Mouse (Mus musculus) embryonic facial prominence, embryonic 12.5 days (tissue): ENCODE results near the gene Kcnq2. TPM values are rescaled to one million over a fixed set of nuclear protein-coding genes. Genes with fewer than 3 reads are reported as not detected.

Experiments used
- ATAC-seq: fragments of 200-750 bp; cut with Nextera tagmentation; 2 replicates; pipeline ENCODE4 v1.8.0; 2017; ENCODE audit not compliant: insufficient number of reproducible peaks, insufficient read depth, low FRiP score, low TSS enrichment
- H3K27ac ChIP-seq: fragments of 300-500 bp; sonication (generic); 2 replicates; pipeline ENCODE4 v1.5.1; 2016; ENCODE audit warnings: mild to moderate bottlenecking
- H3K27me3 ChIP-seq: fragments of 300-500 bp; sonication (generic); 2 replicates; pipeline ENCODE4 v1.6.1; 2016; ENCODE audit warnings: mild to moderate bottlenecking, moderate library complexity
- H3K36me3 ChIP-seq: fragments of 300-500 bp; sonication (generic); 2 replicates; pipeline ENCODE4 v1.6.1; 2016; ENCODE audit warnings: mild to moderate bottlenecking
- H3K4me1 ChIP-seq: fragments of 300-500 bp; sonication (generic); 2 replicates; pipeline ENCODE4 v1.6.1; 2016
- H3K4me2 ChIP-seq: fragments of 300-500 bp; sonication (generic); replicated peaks from 2 replicates; pipeline ENCODE4 v1.6.1; 2016; ENCODE audit warnings: mild to moderate bottlenecking, moderate library complexity
- H3K4me3 ChIP-seq: fragments of 300-500 bp; sonication (generic); 2 replicates; pipeline ENCODE4 v1.5.1; 2016; ENCODE audit warnings: mild to moderate bottlenecking
- H3K9ac ChIP-seq: fragments of 300-500 bp; sonication (generic); 2 replicates; pipeline ENCODE4 v1.6.1; 2016; ENCODE audit warnings: mild to moderate bottlenecking, moderate library complexity
- H3K9me3 ChIP-seq: fragments of 300-500 bp; sonication (generic); 2 replicates; pipeline ENCODE4 v1.6.1; 2016; ENCODE audit warnings: mild to moderate bottlenecking, moderate library complexity
- WGBS: fragments of 180-500 bp; shearing (Covaris S2); methylation state at CpG from one replicate; pipeline ENCODE4 v1.1.7; 2016; 5-methylcytosine and 5-hydroxymethylcytosine counted together
- polyA plus RNA-seq: library from polyadenylated mRNA; unstranded; fragments of >200 nt; fragmentation: Nextera tagmentation; extraction: Ambion mirVana; gene quantifications from 2 replicates; pipeline ENCODE4 v1.2.1, GENCODE M21; 2016

Gene Kcnq2
- polyA plus RNA-seq, 1 experiment from 2014 or later, result 2.8 TPM

DNA sequence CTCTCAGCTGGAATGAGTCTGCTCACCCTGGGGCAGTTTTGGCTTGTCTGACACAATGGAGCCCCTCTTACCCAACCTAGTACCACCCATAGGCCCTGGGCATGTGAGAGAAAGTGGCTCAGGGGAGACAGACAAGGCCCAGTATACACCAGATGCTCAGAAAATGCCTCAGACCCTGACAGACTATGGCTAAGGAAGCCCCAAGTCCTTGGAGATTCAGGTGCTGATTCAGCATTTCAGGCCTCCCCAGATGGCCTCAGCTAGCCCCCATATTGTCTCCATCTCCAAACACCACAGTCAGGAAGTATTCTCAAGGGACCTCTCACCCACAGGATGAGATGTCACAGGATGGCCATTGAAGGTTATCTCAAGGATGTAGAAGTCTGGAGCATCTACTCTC is 12.5 kb downstream of the Kcnq2 start:
- no peak overlapping the region for H3K4me3 ChIP-seq
- H3K9ac ChIP-seq, result no peak overlapping the region
- ATAC-seq, result no peak
- no peak overlapping the region for H3K27ac ChIP-seq
- no peaks in the 10 kb centered on the region for H3K9me3 ChIP-seq
- H3K4me1 ChIP-seq, result no peaks in the 10 kb centered on the region
- H3K4me2 ChIP-seq, result no peak overlapping the region
- 0 out of 2 replicates have a peak, but pooled peaks cover 6% of the 10 kb centered on the region for H3K27me3 ChIP-seq
- no peaks in the 10 kb centered on the region for H3K36me3 ChIP-seq

DNA sequence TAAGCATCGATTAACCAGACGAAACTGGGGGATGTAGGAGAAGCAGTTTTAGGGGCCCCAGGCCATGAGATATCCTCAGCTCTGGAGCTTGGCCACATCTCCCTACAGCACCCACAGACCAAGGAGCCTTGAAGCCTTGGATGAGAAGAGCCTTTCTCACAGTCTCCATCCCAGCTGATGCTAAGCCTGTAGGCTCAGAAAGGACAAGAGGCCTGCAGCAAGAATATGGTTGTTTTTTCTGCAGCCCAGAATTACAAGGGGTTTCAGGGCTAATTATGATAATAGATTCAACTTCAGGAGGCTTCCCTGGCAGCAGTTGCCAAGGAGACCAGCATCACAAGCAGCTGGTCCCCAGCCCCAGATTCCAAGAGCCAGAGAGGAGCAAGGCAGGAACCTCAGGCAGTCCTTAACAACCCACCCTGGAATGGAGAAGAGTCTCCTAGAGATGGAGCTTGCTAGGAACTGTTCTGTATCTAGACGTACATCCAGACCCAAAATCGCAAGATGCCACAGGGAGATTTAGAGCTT is 14.1 kb downstream of the Kcnq2 start:
- no peak overlapping the region for H3K27ac ChIP-seq
- no peaks in the 10 kb centered on the region for H3K36me3 ChIP-seq
- 0 out of 2 replicates have a peak, but pooled peaks cover 6% of the 10 kb centered on the region for H3K27me3 ChIP-seq
- H3K4me3 ChIP-seq, result no peak overlapping the region
- no peak overlapping the region for H3K4me2 ChIP-seq
- no peaks in the 10 kb centered on the region for H3K4me1 ChIP-seq
- no peaks in the 10 kb centered on the region for H3K9me3 ChIP-seq
- ATAC-seq, result no peak
- H3K9ac ChIP-seq, result no peak overlapping the region
- WGBS, result 84% methylated on average over 4 of the region's 4 CpGs

DNA sequence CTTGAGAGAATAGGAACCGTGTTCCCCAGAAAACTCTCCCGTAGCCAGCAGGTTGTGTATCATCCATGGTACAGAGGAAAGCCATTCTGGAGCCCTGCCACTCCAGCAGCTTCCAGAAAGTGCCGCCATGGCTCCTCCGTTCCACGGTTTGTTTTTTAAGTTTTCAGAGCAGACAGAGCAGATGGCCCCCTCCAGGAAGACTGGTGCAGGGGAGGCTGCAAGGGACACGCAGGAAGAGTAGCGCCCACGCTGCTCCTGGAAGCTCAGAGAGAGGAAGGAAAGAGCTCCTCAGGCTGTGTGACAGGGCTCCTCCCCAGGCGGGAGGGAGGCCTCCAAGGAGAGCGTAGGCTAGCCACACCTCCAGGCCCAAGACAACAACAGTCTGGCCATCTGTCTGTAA is 15.1 kb downstream of the Kcnq2 start:
- H3K4me3 ChIP-seq, result no peak overlapping the region
- no peaks in the 10 kb centered on the region for H3K36me3 ChIP-seq
- no peak overlapping the region for H3K27ac ChIP-seq
- 0 out of 2 replicates have a peak, but pooled peaks cover 6% of the 10 kb centered on the region for H3K27me3 ChIP-seq
- H3K4me1 ChIP-seq, result no peaks in the 10 kb centered on the region
- WGBS, result 27% methylated on average over 10 of the region's 10 CpGs
- ATAC-seq, result no peak
- H3K9me3 ChIP-seq, result no peaks in the 10 kb centered on the region
- no peak overlapping the region for H3K4me2 ChIP-seq
- H3K9ac ChIP-seq, result no peak overlapping the region

DNA sequence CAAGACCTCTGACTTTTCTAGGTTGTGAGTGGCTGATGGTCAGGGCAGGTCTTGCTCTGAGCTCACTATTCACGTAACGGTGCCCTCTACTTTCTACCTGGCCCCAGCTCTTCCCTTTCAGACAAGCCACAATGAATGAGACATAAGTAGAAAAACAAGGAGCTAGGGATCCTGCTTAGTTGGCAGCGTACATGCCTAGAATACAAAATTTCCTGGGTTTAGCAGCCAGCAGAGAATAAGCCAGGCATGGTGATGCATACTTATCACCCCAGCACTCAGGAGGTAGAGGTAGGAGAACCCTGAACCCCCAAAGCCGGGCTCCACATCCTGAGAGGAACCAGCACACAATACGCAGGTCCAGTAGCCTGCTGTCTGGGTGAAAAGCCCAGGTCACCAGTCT is 18.7 kb downstream of the Kcnq2 start:
- WGBS, result 79% methylated on average over 5 of the region's 5 CpGs
- Histone ChIP-seq H3K27ac (no peak overlapping the region), H3K4me1 (no peaks in the 10 kb centered on the region), H3K9me3 (no peaks in the 10 kb centered on the region), H3K4me2 (no peak overlapping the region), H3K4me3 (no peak overlapping the region), H3K36me3 (no peaks in the 10 kb centered on the region), H3K27me3 (0 out of 2 replicates have a peak, but pooled peaks cover 3% of the 10 kb centered on the region), H3K9ac (no peak overlapping the region)
- no peak for ATAC-seq

DNA sequence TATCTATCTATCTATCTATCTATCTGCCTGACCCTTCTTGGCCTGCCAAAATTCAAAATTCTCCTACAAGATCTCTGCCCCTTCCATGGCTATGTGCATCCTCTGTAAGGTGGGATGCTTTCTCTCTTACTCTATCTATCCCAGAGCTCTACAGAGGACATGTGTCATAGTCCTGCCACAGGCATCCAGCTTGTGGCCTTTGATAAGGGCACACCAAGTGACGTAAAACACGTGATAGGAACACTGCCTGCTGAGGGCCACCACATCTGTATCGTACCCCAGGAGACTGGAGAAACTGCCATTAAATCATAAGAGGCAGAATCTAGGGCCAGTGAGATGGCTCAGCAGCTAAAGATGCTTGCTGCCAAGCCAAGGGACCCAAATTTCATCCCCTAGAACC is 19.7 kb downstream of the Kcnq2 start:
- Histone ChIP-seq H3K9me3 (no peaks in the 10 kb centered on the region), H3K27ac (no peak overlapping the region), H3K9ac (no peak overlapping the region), H3K36me3 (no peaks in the 10 kb centered on the region), H3K27me3 (0 out of 2 replicates have a peak, but pooled peaks cover 3% of the 10 kb centered on the region), H3K4me1 (no peaks in the 10 kb centered on the region), H3K4me2 (no peak overlapping the region), H3K4me3 (no peak overlapping the region)
- ATAC-seq, result no peak
- WGBS, result 86% methylated on average over 3 of the region's 3 CpGs

DNA sequence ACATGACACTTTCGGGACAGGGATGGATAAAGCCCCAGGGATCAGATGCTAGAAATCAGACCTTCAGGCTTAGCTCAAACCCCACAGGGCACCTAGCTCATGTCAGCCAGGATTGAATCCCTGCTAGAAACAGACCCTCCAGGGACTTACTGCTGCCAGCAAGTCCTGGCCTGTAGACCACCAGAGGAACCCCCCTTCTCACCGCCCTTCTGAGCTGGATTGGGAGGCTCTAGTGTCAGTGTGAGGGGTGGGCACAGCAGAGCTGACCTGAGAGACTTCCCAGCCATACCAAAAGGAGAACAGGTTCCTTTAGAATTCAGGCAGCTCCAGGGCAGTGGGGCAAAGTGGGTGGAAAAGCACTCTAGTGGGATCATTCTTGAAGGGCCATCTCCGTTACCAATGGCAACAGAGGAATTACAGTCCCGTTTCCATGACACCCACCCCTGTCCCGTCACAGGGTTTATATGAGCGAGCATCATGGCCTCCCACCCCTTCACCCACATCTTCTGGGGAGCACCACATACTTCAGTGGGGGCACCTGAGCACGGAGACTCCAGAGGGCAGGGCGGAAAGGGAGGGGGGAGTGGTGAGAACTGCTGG is 21.2 kb downstream of the Kcnq2 start:
- no peak for ATAC-seq
- no peak overlapping the region for H3K4me2 ChIP-seq
- 78% methylated on average over 8 of the region's 8 CpGs for WGBS

DNA sequence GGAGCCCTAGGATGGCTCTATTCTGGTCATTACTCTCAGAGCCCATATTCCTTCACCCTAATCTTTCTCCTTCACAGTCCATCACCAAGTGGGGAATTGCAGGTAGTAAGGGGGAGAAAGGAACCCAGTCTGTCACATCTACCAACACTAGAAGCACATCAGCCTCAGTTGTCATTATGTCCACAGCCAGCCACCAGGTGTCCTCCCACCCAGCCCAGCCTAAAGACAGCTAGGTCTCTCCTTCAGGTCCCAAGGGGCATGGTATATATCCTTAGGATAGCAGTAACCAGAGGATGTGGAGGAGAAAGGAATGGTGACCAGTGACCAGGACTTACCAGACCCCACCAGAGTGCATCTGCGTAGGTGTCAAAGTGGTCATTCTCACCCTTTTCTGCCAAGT is 23.4 kb downstream of the Kcnq2 start:
- Histone ChIP-seq H3K36me3 (no peaks in the 10 kb centered on the region), H3K9ac (no peak overlapping the region), H3K9me3 (no peaks in the 10 kb centered on the region), H3K27ac (no peak overlapping the region), H3K27me3 (no peaks in the 10 kb centered on the region), H3K4me3 (no peak overlapping the region), H3K4me1 (no peaks in the 10 kb centered on the region), H3K4me2 (no peak overlapping the region)
- no peak for ATAC-seq
- 84% methylated on average over 1 of the region's 1 CpGs for WGBS

More for the DNA sequence above, 21.2 kb downstream of the Kcnq2 start:
- H3K4me1 ChIP-seq, result no peaks in the 10 kb centered on the region
- H3K36me3 ChIP-seq, result no peaks in the 10 kb centered on the region
- H3K4me3 ChIP-seq, result no peak overlapping the region
- 0 out of 2 replicates have a peak, but pooled peaks cover 3% of the 10 kb centered on the region for H3K27me3 ChIP-seq
- no peak overlapping the region for H3K9ac ChIP-seq
- H3K9me3 ChIP-seq, result no peaks in the 10 kb centered on the region
- no peak overlapping the region for H3K27ac ChIP-seq

DNA sequence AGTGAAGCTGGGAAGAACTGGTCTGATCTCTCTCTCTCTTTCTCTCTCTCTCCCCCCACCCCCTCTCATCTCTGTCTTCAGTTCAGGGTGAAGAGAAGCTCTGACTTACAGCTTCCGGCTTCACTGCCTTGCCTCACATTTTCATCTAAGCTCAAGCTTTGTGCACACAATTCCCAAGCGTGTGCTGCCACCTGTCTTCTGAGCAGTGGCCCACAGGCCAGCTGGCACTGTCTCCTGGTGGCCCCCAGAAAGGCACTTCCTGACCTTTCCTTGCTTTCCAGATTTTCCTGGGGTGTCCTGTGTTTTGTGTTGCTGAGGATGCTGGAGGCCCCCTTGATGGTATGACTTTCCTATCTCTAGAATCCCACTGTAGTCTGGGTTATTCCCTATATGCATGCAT is 31.0 kb downstream of the Kcnq2 start:
- H3K27me3 ChIP-seq, result no peaks in the 10 kb centered on the region
- no peaks in the 10 kb centered on the region for H3K4me1 ChIP-seq

DNA sequence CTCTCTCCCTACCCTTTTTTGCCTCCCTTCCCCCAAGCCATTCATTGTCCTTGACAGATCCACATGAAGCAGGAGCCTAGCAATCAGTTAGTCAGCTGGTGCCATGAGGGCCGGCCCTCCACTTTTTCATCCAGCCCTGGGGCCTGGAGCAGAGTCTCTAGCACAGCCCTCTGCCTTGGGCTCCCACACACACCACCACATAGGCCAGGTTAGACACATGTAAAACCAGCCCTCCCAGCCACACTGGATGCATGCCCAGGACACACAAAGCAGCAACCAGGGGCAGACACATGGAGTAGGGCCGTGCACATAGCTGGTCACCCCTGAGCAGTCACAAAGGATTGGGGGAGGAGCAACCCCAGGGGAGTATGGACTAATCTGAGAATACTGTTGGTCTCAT is 32.9 kb downstream of the Kcnq2 start:
- no peak overlapping the region for H3K4me3 ChIP-seq
- WGBS, result 37% methylated on average over 2 of the region's 2 CpGs
- ATAC-seq, result no peak
- no peaks in the 10 kb centered on the region for H3K4me1 ChIP-seq
- H3K27ac ChIP-seq, result no peak overlapping the region
- H3K27me3 ChIP-seq, result no peaks in the 10 kb centered on the region
- H3K36me3 ChIP-seq, result no peaks in the 10 kb centered on the region
- no peak overlapping the region for H3K9ac ChIP-seq
- no peaks in the 10 kb centered on the region for H3K9me3 ChIP-seq
- H3K4me2 ChIP-seq, result no peak overlapping the region

More for the DNA sequence above, 31.0 kb downstream of the Kcnq2 start:
- no peak for ATAC-seq
- Histone ChIP-seq H3K36me3 (no peaks in the 10 kb centered on the region), H3K4me3 (no peak overlapping the region), H3K9me3 (no peaks in the 10 kb centered on the region), H3K27ac (no peak overlapping the region), H3K9ac (no peak overlapping the region), H3K4me2 (no peak overlapping the region)
- 63% methylated on average over 2 of the region's 2 CpGs for WGBS

DNA sequence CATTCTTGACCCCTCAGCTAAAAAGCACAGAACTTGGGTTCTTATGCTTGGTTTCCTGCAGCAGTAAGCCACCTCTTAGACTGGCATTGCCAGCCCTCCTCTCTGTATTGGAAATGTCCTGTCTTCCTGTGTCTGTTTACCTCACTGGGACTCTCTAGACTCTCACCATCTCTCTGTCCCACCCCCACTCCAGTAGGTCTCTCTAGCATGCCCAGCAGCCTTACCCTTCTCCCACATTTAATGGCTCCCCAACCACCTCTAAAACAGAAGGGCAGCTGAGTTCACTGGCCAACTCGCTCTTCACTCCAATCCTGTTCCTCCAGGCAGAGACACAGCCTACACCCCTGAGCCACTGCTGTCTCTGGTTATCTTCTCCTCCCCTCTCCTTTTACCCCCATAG is 33.5 kb downstream of the Kcnq2 start:
- ATAC-seq, result no peak
- 72% methylated on average over 1 of the region's 1 CpGs for WGBS

DNA sequence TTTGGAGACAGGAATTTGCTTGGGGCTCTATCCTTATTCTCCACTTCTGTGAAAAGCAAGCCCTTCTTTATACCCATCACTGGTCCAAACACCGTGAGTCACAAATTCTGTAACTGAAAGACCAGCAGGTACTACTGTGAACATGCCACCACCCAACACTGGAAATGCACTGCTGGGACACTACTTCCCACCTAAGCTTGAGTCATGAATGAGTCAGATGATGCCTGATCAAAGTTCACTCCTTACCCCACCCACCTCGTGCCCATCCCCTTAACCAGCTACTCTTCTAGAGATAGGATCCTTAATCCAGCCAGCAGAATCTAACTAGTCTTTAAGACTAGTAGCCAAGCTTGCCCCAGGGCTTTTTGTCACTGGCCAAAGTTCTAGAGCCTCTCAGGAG is 35.0 kb downstream of the Kcnq2 start:
- no peak overlapping the region for H3K27ac ChIP-seq

More for the DNA sequence above, 33.5 kb downstream of the Kcnq2 start:
- H3K9ac ChIP-seq, result no peak overlapping the region
- H3K27ac ChIP-seq, result no peak overlapping the region
- no peak overlapping the region for H3K4me3 ChIP-seq
- H3K27me3 ChIP-seq, result no peaks in the 10 kb centered on the region
- H3K9me3 ChIP-seq, result no peaks in the 10 kb centered on the region
- no peaks in the 10 kb centered on the region for H3K36me3 ChIP-seq
- no peaks in the 10 kb centered on the region for H3K4me1 ChIP-seq
- H3K4me2 ChIP-seq, result no peak overlapping the region

DNA sequence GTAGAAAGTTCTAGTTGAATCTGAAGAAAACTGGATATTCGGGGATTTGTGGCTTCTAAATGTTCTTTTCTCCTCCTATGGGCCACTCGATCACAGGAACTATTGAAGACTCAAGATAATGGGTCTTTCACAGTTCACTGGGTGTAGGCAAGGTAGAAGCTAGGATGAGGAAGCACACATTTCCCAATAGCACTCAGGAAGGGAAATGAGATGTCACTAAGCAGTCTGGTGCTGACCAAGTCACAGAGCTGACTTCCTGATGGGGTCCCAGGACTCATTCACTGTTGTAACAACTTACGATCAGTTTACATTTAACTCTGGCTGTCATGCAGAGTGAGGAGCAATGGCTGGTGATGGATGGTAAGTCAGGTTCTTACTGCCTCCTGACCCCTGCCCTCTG is 45.0 kb downstream of the Kcnq2 start:
- WGBS, result 76% methylated on average over 3 of the region's 3 CpGs

More for the DNA sequence above, 35.0 kb downstream of the Kcnq2 start:
- Histone ChIP-seq H3K4me1 (no peaks in the 10 kb centered on the region), H3K4me3 (no peak overlapping the region), H3K4me2 (no peak overlapping the region), H3K9ac (no peak overlapping the region), H3K9me3 (no peaks in the 10 kb centered on the region), H3K27me3 (no peaks in the 10 kb centered on the region), H3K36me3 (no peaks in the 10 kb centered on the region)
- WGBS, result 82% methylated on average over 2 of the region's 2 CpGs
- no peak for ATAC-seq

More for the DNA sequence above, 45.0 kb downstream of the Kcnq2 start:
- no peak overlapping the region for H3K4me2 ChIP-seq
- no peaks in the 10 kb centered on the region for H3K9me3 ChIP-seq
- H3K27ac ChIP-seq, result no peak overlapping the region
- no peak overlapping the region for H3K9ac ChIP-seq
- H3K4me3 ChIP-seq, result no peak overlapping the region
- no peaks in the 10 kb centered on the region for H3K27me3 ChIP-seq
- H3K36me3 ChIP-seq, result no peaks in the 10 kb centered on the region
- no peaks in the 10 kb centered on the region for H3K4me1 ChIP-seq
- ATAC-seq, result no peak
